Mouse (Mus musculus): ENCODE measurements at regions not wholly inside any gene's neighbourhood (a gene's known extent, or its start where the extent isn't known, plus 50 kb on each side); places are given as distances from the start of the nearest gene placed in this dataset.

DNA sequence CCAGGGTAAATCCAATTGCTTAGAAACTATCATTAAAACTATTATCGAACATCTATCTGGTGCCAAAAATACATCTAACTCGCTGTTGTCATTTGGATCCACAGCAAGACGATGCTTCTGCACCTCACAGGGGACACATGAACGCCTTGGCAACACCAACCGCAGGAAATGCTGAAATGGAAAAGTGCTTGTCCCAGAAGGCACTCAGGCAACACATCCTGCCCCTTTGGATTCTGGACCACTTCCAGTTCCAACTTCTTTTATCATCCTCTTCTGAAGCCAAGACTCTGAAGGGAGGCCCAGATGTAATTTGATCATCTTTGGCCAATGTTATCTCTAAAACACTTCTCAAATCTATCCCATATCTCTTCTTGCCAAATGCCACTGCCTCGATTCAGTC, 79.4 kb upstream of the Acvr2a start:
- ATAC-seq, result no peak
- WGBS, result 88% methylated on average over 6 of the region's 6 CpGs

DNA sequence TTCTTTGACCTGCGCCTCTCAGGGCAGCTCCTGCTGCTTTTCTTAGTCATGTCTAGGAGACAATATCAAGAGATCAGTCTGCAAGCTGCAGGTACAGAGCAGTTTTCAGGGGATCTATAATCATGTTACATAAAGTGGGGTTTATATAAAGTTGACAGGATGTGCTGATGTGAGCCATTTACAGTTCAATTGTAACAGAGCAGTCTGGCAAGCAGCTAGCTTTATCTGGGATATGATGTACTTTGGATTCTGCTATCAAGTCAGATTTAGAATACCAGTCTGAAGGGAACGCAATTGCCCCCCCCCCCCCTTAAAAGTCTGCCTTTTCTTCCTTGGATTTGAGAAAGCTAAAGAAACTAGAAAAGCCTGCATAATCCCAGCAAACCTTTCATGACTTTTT, 77.6 kb upstream of the Acvr2a start:
- 47% methylated on average over 2 of the region's 2 CpGs for WGBS
- no peaks in the 10 kb centered on the region for H3K9me3 ChIP-seq
- H3K4me3 ChIP-seq (replicated peaks), result no peak overlapping the region
- no peak overlapping the region for H3K27ac ChIP-seq
- ATAC-seq, result no peak
- H3K36me3 ChIP-seq, result no peaks in the 10 kb centered on the region
- H3K4me1 ChIP-seq (replicated peaks), result no peaks in the 10 kb centered on the region
- H3K27me3 ChIP-seq, result no peaks in the 10 kb centered on the region
- H3K9ac ChIP-seq (replicated peaks), result no peak overlapping the region
- no peak overlapping the region for H3K4me2 ChIP-seq (replicated peaks)

More for the DNA sequence above, 79.4 kb upstream of the Acvr2a start:
- Histone ChIP-seq H3K4me3 (replicated peaks) (no peak overlapping the region), H3K4me2 (replicated peaks) (no peak overlapping the region), H3K9ac (replicated peaks) (no peak overlapping the region), H3K4me1 (replicated peaks) (no peaks in the 10 kb centered on the region), H3K27me3 (no peaks in the 10 kb centered on the region), H3K9me3 (no peaks in the 10 kb centered on the region), H3K36me3 (no peaks in the 10 kb centered on the region), H3K27ac (no peak overlapping the region)
